Mouse (Mus musculus): ENCODE measurements around the gene Abhd17a. TPM values are rescaled to one million over a fixed set of nuclear protein-coding genes. Genes with fewer than 3 reads are reported as not detected.
"Not testable (repeated sequence)": the region's sequence is repeated elsewhere in the genome, so short reads cannot be mapped to it uniquely, and the experiment has no call there.

Abhd17a gene
- polyA plus RNA-seq, 1 experiment from 2014 or later = 92.5 TPM

- Histone ChIP-seq H3K9ac (ENCODE audit: low read length) (peak overlapping the region; percentile 13; the same call in 1 of the 2 replicates), H3K4me3 (ENCODE audit: low read depth, low read length) (no peak overlapping the region), H3K4me2 (replicated peaks; ENCODE audit: low read depth) (no peak overlapping the region), H3K36me3 (ENCODE audit: control insufficient read depth, insufficient read depth, low read length) (peaks cover 9% of the 10 kb centered on the region), H3K27me3 (ENCODE audit: control insufficient read depth, insufficient read depth, low read length) (no peaks in the 10 kb centered on the region), H3K27ac (replicated peaks) (peak overlapping the region; percentile 18; the same call in 1 of the 2 replicates), H3K4me1 (replicated peaks; ENCODE audit: control insufficient read depth, insufficient read depth) (peaks cover 3% of the 10 kb centered on the region; the same call in 1 of the 2 replicates), H3K9me3 (ENCODE audit: control insufficient read depth, low read length) (no peaks in the 10 kb centered on the region)
- WGBS = 62% methylated on average over 20 of the region's 23 CpGs
- no peak for TF ChIP-seq CTCF (IDR thresholded peaks at IDR 0.05; ENCODE audit: low read depth)
- no peak for TF ChIP-seq EP300 (optimal IDR thresholded peaks at IDR 0.05)
- ATAC-seq (ENCODE audit: low FRiP score, low TSS enrichment) (peak; percentile 60), DNase-seq (ENCODE audit: low spot score) (peak; percentile 87)
Measured at GRCm38 (mm10) chr10:80606306-80606705, 16.2 kb upstream of the Abhd17a start.

GRCm38 (mm10) chr10:80605721-80606120, 15.6 kb upstream of the Abhd17a start, which contains the start of gene Gm49322:
Gene Gm49322, plus strand, starts transcription at chr10:80606021.
- not testable (repeated sequence) for H3K9me3 ChIP-seq (ENCODE audit: control insufficient read depth, low read length); H3K36me3 ChIP-seq (ENCODE audit: control insufficient read depth, insufficient read depth, low read length); DNase-seq (ENCODE audit: low spot score); H3K4me1 ChIP-seq (replicated peaks; ENCODE audit: control insufficient read depth, insufficient read depth); H3K27me3 ChIP-seq (ENCODE audit: control insufficient read depth, insufficient read depth, low read length); H3K4me3 ChIP-seq (ENCODE audit: low read depth, low read length); ATAC-seq (ENCODE audit: low FRiP score, low TSS enrichment); H3K4me2 ChIP-seq (replicated peaks; ENCODE audit: low read depth)
- peak within 1 kb of the TSS; percentile 13; the same call in 1 of the 2 replicates for H3K9ac ChIP-seq (ENCODE audit: low read length)
- WGBS = 84% methylated on average over 4 of the region's 4 CpGs
- H3K27ac ChIP-seq (replicated peaks) = peak within 1 kb of the TSS; percentile 18; the same call in 1 of the 2 replicates

- H3K4me1 ChIP-seq (replicated peaks; ENCODE audit: control insufficient read depth, insufficient read depth) = peaks cover 3% of the 10 kb centered on the region; the same call in 1 of the 2 replicates
- H3K27ac ChIP-seq (replicated peaks) = no peak overlapping the region
- no peak for TF ChIP-seq CTCF (IDR thresholded peaks at IDR 0.05; ENCODE audit: low read depth)
- no peak for TF ChIP-seq EP300 (optimal IDR thresholded peaks at IDR 0.05)
- no peak overlapping the region for H3K4me3 ChIP-seq (ENCODE audit: low read depth, low read length)
- peaks cover 9% of the 10 kb centered on the region for H3K36me3 ChIP-seq (ENCODE audit: control insufficient read depth, insufficient read depth, low read length)
- no peaks in the 10 kb centered on the region for H3K27me3 ChIP-seq (ENCODE audit: control insufficient read depth, insufficient read depth, low read length)
- no peak overlapping the region for H3K9ac ChIP-seq (ENCODE audit: low read length)
- DNase-seq (ENCODE audit: low spot score) (no peak), ATAC-seq (ENCODE audit: low FRiP score, low TSS enrichment) (no peak)
- H3K9me3 ChIP-seq (ENCODE audit: control insufficient read depth, low read length) = no peaks in the 10 kb centered on the region
- WGBS = 86% methylated on average over 2 of the region's 2 CpGs
- no peak overlapping the region for H3K4me2 ChIP-seq (replicated peaks; ENCODE audit: low read depth)
Measured at GRCm38 (mm10) chr10:80604988-80605387, 14.8 kb upstream of the Abhd17a start.

GRCm38 (mm10) chr10:80604001-80604509, 13.9 kb upstream of the Abhd17a start:
- Histone ChIP-seq H3K27me3 (ENCODE audit: control insufficient read depth, insufficient read depth, low read length) (no peaks in the 10 kb centered on the region), H3K9me3 (ENCODE audit: control insufficient read depth, low read length) (no peaks in the 10 kb centered on the region), H3K4me1 (replicated peaks; ENCODE audit: control insufficient read depth, insufficient read depth) (peaks cover 3% of the 10 kb centered on the region; the same call in 1 of the 2 replicates), H3K36me3 (ENCODE audit: control insufficient read depth, insufficient read depth, low read length) (peaks cover 7% of the 10 kb centered on the region), H3K4me2 (replicated peaks; ENCODE audit: low read depth) (peak overlapping the region; percentile 91), H3K9ac (ENCODE audit: low read length) (peak overlapping the region; percentile 68), H3K4me3 (ENCODE audit: low read depth, low read length) (peak overlapping the region; percentile 70; the same call in 1 of the 2 replicates), H3K27ac (replicated peaks) (peak overlapping the region; percentile 91)
- DNase-seq (ENCODE audit: low spot score) = no peak
- no peak for ATAC-seq (ENCODE audit: low FRiP score, low TSS enrichment)
- 60% methylated on average over 7 of the region's 7 CpGs for WGBS
- TF ChIP-seq CTCF (IDR thresholded peaks at IDR 0.05; ENCODE audit: low read depth) = no peak
- TF ChIP-seq EP300 (optimal IDR thresholded peaks at IDR 0.05) = no peak

- Histone ChIP-seq H3K27me3 (ENCODE audit: control insufficient read depth, insufficient read depth, low read length) (no peaks in the 10 kb centered on the region), H3K36me3 (ENCODE audit: control insufficient read depth, insufficient read depth, low read length) (peaks cover 6% of the 10 kb centered on the region), H3K4me3 (ENCODE audit: low read depth, low read length) (peak overlapping the region; percentile 70), H3K9ac (ENCODE audit: low read length) (peak overlapping the region; percentile 68), H3K27ac (replicated peaks) (peak overlapping the region; percentile 91), H3K4me1 (replicated peaks; ENCODE audit: control insufficient read depth, insufficient read depth) (peaks cover 3% of the 10 kb centered on the region; the same call in 1 of the 2 replicates), H3K4me2 (replicated peaks; ENCODE audit: low read depth) (peak overlapping the region; percentile 91), H3K9me3 (ENCODE audit: control insufficient read depth, low read length) (no peaks in the 10 kb centered on the region)
- no peak for DNase-seq (ENCODE audit: low spot score)
- no peak for ATAC-seq (ENCODE audit: low FRiP score, low TSS enrichment)
- TF ChIP-seq EP300 (optimal IDR thresholded peaks at IDR 0.05) (no peak), CTCF (IDR thresholded peaks at IDR 0.05; ENCODE audit: low read depth) (no peak)
- WGBS = 27% methylated on average over 7 of the region's 7 CpGs
Measured at GRCm38 (mm10) chr10:80603364-80603763, 13.2 kb upstream of the Abhd17a start.

GRCm38 (mm10) chr10:80602698-80603325, 12.7 kb upstream of the Abhd17a start, which contains the start of the genes Scamp4 and Adat3:
Gene Scamp4, plus strand, starts transcription at chr10:80602872.
Gene Adat3, plus strand, starts transcription at chr10:80602880.
- Histone ChIP-seq H3K27me3 (ENCODE audit: control insufficient read depth, insufficient read depth, low read length) (no peaks in the 10 kb centered on the region), H3K27ac (replicated peaks) (peak within 1 kb of the TSS; percentile 91), H3K4me2 (replicated peaks; ENCODE audit: low read depth) (peak within 1 kb of the TSS; percentile 91), H3K36me3 (ENCODE audit: control insufficient read depth, insufficient read depth, low read length) (peaks cover 6% of the 10 kb centered on the region), H3K4me3 (ENCODE audit: low read depth, low read length) (peak within 1 kb of the TSS; percentile 70), H3K9me3 (ENCODE audit: control insufficient read depth, low read length) (no peaks in the 10 kb centered on the region), H3K4me1 (replicated peaks; ENCODE audit: control insufficient read depth, insufficient read depth) (peaks cover 3% of the 10 kb centered on the region; the same call in 1 of the 2 replicates), H3K9ac (ENCODE audit: low read length) (peak within 1 kb of the TSS; percentile 68)
- DNase-seq (ENCODE audit: low spot score) (peak; percentile 96), ATAC-seq (ENCODE audit: low FRiP score, low TSS enrichment) (peak; percentile 89)
- TF ChIP-seq CTCF (IDR thresholded peaks at IDR 0.05; ENCODE audit: low read depth) = no peak
- TF ChIP-seq EP300 (optimal IDR thresholded peaks at IDR 0.05) = no peak
- WGBS = under 1% methylated on average over 54 of the region's 54 CpGs

Measured in stomach, postnatal 0 days (tissue).